Mouse (Mus musculus): ENCODE results near the gene Cox20. TPM values are rescaled to one million over a fixed set of nuclear protein-coding genes. Genes with fewer than 3 reads are reported as not detected.
A peak's percentile ranks its signal among the peaks of the same experiment; 100 is the strongest.

The Cox20 gene
- total RNA-seq, 1 experiment = 18.2 TPM

DNA sequence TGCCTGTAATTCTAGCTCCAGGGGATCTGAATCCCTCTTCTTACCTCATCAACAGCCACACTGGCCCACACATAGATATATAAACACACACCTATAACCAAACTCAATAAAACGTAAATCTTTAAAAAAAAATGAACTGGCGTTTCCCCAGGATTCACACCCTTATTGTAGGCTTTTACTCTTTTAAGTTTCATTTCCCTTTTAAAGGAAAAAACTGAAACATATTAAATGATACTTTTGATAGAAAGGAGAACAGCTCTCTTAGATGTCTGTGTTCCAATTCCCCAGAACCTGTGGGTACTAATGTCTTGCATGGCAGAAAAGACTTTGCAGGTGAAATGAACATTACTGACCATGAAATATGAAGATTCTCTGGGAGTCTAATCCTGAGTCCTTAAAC lies 31.9 kb downstream of the Cox20 start:
- Histone ChIP-seq H3K27ac (ENCODE audit: insufficient read depth, low read depth, low read length, poor library complexity, severe bottlenecking) (no peak overlapping the region), H3K36me3 (ENCODE audit: control insufficient read depth, insufficient read depth, low read length, poor library complexity, severe bottlenecking) (no peaks in the 10 kb centered on the region), H3K4me1 (ENCODE audit: control insufficient read depth in 2 of 2, insufficient read depth in 2 of 2, low read length in 2 of 2, poor library complexity in 1 of 2) (peaks cover 7 to 9% of the 10 kb centered on the region in 2 experiments), H3K9me3 (ENCODE audit: control insufficient read depth, insufficient read depth, low read depth, low read length) (no peaks in the 10 kb centered on the region), H3K4me3 (ENCODE audit: insufficient read depth in 1 of 2, low read depth in 1 of 2, low read length in 2 of 2, poor library complexity in 1 of 2, severe bottlenecking in 1 of 2) (no peak overlapping the region), H3K9ac (ENCODE audit: insufficient read depth, low read depth, low read length, poor library complexity, severe bottlenecking) (no peak overlapping the region)
- in situ Hi-C loops (cut with MboI; ENCODE audit: low sequenced_read_pairs in 2 of 2, unreplicated experiment in 2 of 2) = no loop called here
- DNase-seq (ENCODE audit: low read depth, low spot score) = no peak
- TF ChIP-seq CHD2 (IDR thresholded peaks at IDR 0.05; ENCODE audit: low read depth, low read length) (no peak), HCFC1 (IDR thresholded peaks at IDR 0.05; ENCODE audit: borderline replicate concordance, insufficient read depth, low read length) (no peak), MAFK (IDR thresholded peaks at IDR 0.05; ENCODE audit: insufficient read depth, low read depth, low read length) (no peak), ZNF384 (IDR thresholded peaks at IDR 0.05; ENCODE audit: low read depth, low read length) (no peak), ZC3H11A (IDR thresholded peaks at IDR 0.05; ENCODE audit: borderline replicate concordance, low read depth, low read length) (no peak)

DNA sequence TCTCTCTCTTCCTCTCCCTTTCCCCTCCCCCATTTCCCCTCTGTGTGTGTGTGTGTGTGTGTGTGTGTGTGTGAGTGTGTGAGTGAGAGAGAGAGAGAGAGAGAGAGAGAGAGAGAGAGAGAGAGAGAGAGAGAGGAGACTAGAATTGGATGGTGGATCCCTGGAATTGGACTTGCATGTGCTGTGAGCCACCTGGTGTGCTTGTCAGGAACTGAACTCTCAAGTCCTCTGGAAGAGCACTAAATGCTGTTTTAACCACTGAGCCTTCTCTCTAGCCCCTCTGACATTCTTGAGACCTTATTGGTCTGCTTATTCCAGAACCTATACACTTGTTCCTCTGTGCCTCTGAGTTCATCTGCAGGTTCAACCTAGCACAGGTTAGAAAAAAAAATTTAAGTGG lies 32.7 kb downstream of the Cox20 start:
- Histone ChIP-seq H3K4me3 (ENCODE audit: insufficient read depth in 1 of 2, low read depth in 1 of 2, low read length in 2 of 2, poor library complexity in 1 of 2, severe bottlenecking in 1 of 2) (no peak overlapping the region), H3K9ac (ENCODE audit: insufficient read depth, low read depth, low read length, poor library complexity, severe bottlenecking) (no peak overlapping the region), H3K4me1 (ENCODE audit: control insufficient read depth in 2 of 2, insufficient read depth in 2 of 2, low read length in 2 of 2, poor library complexity in 1 of 2) (peaks cover 7 to 10% of the 10 kb centered on the region in 2 experiments), H3K36me3 (ENCODE audit: control insufficient read depth, insufficient read depth, low read length, poor library complexity, severe bottlenecking) (no peaks in the 10 kb centered on the region), H3K27ac (ENCODE audit: insufficient read depth, low read depth, low read length, poor library complexity, severe bottlenecking) (no peak overlapping the region), H3K9me3 (ENCODE audit: control insufficient read depth, insufficient read depth, low read depth, low read length) (no peaks in the 10 kb centered on the region)
- no peak for DNase-seq (ENCODE audit: low read depth, low spot score)
- no peak for TF ChIP-seq CHD2 (IDR thresholded peaks at IDR 0.05; ENCODE audit: low read depth, low read length)
- TF ChIP-seq MAFK (IDR thresholded peaks at IDR 0.05; ENCODE audit: insufficient read depth, low read depth, low read length) = no peak
- no peak for TF ChIP-seq ZNF384 (IDR thresholded peaks at IDR 0.05; ENCODE audit: low read depth, low read length)
- TF ChIP-seq ZC3H11A (IDR thresholded peaks at IDR 0.05; ENCODE audit: borderline replicate concordance, low read depth, low read length) = no peak
- no peak for TF ChIP-seq HCFC1 (IDR thresholded peaks at IDR 0.05; ENCODE audit: borderline replicate concordance, insufficient read depth, low read length)
- in situ Hi-C loops (cut with MboI; ENCODE audit: low sequenced_read_pairs in 2 of 2, unreplicated experiment in 2 of 2) = no loop called here

DNA sequence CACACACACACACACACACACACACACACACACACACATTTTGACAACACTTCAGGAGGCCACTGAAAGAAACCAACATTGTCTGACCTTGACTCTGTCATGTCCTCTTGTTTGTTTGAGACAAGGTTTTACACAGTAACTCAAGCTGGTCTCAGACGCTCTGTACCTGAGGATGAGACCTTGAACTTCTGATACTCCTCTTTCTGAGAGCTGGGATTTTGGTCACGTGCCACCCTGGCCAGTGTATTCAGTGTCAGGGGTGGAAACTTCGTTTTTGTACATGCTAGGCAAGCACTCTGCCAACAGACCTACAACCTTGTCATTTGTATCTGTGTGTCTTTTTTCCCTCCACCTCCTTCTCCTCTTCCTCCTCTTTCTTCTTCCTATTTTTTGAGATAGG lies 35.6 kb downstream of the Cox20 start:
- H3K27ac ChIP-seq (ENCODE audit: insufficient read depth, low read depth, low read length, poor library complexity, severe bottlenecking) = no peak overlapping the region
- no peaks in the 10 kb centered on the region for H3K36me3 ChIP-seq (ENCODE audit: control insufficient read depth, insufficient read depth, low read length, poor library complexity, severe bottlenecking)
- no peak for DNase-seq (ENCODE audit: low read depth, low spot score)
- H3K9ac ChIP-seq (ENCODE audit: insufficient read depth, low read depth, low read length, poor library complexity, severe bottlenecking) = no peak overlapping the region; the same call in 1 of the 2 replicates
- TF ChIP-seq MAFK (IDR thresholded peaks at IDR 0.05; ENCODE audit: insufficient read depth, low read depth, low read length) = no peak
- TF ChIP-seq HCFC1 (IDR thresholded peaks at IDR 0.05; ENCODE audit: borderline replicate concordance, insufficient read depth, low read length) = no peak
- no peak for TF ChIP-seq ZNF384 (IDR thresholded peaks at IDR 0.05; ENCODE audit: low read depth, low read length)
- no peak for TF ChIP-seq CHD2 (IDR thresholded peaks at IDR 0.05; ENCODE audit: low read depth, low read length)
- no peak for TF ChIP-seq ZC3H11A (IDR thresholded peaks at IDR 0.05; ENCODE audit: borderline replicate concordance, low read depth, low read length)
- no peak overlapping the region for H3K4me3 ChIP-seq (ENCODE audit: insufficient read depth in 1 of 2, low read depth in 1 of 2, low read length in 2 of 2, poor library complexity in 1 of 2, severe bottlenecking in 1 of 2)
- H3K9me3 ChIP-seq (ENCODE audit: control insufficient read depth, insufficient read depth, low read depth, low read length) = no peaks in the 10 kb centered on the region
- H3K4me1 ChIP-seq (ENCODE audit: control insufficient read depth in 2 of 2, insufficient read depth in 2 of 2, low read length in 2 of 2, poor library complexity in 1 of 2) = peaks cover 4 to 20% of the 10 kb centered on the region in 2 experiments
- in situ Hi-C loops (cut with MboI; ENCODE audit: low sequenced_read_pairs in 2 of 2, unreplicated experiment in 2 of 2) = no loop called here

DNA sequence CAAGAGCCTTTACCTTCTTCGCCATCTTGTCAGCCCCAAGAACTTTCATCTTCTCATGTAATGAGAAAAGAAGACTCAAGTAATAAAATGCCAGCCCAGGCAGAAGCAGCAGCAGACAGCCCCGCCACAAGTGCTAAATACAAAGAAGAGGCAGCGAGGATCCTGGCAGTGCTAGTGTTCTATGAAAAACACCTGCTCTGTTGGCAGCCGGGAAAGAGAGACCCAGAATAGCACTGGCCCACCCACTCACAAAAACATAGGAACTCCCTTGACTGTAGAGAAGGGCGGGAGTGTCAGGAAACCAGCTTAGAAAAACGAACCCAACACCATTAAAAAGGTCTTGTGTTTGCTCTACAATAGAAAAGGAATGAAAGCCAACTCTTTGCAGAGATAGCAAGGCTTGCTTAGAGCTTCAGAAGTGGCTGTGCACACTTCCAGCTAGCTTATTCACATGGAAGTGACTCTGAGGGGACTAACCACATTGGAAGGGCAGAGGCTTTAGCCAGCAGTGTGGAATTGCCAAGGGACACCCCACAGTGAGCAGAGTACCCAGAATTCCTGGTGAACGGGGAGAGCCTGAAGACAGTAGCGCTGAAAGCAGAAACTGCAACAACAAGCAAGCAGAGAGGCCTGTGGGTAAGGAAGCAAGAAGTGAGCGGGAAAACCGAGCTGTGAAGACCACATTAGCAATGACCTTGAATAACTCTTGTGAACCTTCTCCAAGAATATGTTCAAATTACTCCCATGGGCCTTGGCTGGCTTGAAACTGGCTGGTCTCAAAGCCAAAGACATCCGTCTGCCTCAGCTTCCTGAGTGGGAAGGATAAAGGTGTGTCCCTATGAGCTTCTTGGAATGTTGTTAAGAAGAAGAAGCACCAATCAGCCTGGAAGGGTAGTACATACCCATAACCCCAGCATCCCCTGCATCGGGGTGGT lies 39.1 kb downstream of the Cox20 start:
- Histone ChIP-seq H3K36me3 (ENCODE audit: control insufficient read depth, insufficient read depth, low read length, poor library complexity, severe bottlenecking) (no peaks in the 10 kb centered on the region), H3K4me1 (ENCODE audit: control insufficient read depth in 2 of 2, insufficient read depth in 2 of 2, low read length in 2 of 2, poor library complexity in 1 of 2) (peaks cover 7 to 29% of the 10 kb centered on the region in 2 experiments), H3K9me3 (ENCODE audit: control insufficient read depth, insufficient read depth, low read depth, low read length) (no peaks in the 10 kb centered on the region), H3K4me3 (ENCODE audit: insufficient read depth in 1 of 2, low read depth in 1 of 2, low read length in 2 of 2, poor library complexity in 1 of 2, severe bottlenecking in 1 of 2) (no peak overlapping the region), H3K9ac (ENCODE audit: insufficient read depth, low read depth, low read length, poor library complexity, severe bottlenecking) (peak overlapping the region; percentile 2; the same call in 1 of the 2 replicates), H3K27ac (ENCODE audit: insufficient read depth, low read depth, low read length, poor library complexity, severe bottlenecking) (peak overlapping the region; percentile 41)
- DNase-seq (ENCODE audit: low read depth, low spot score) = peak; percentile 19
- in situ Hi-C loops (cut with MboI; ENCODE audit: low sequenced_read_pairs in 2 of 2, unreplicated experiment in 2 of 2) = no loop called here
- TF ChIP-seq CHD2 (IDR thresholded peaks at IDR 0.05; ENCODE audit: low read depth, low read length) (no peak), MAFK (IDR thresholded peaks at IDR 0.05; ENCODE audit: insufficient read depth, low read depth, low read length) (no peak), HCFC1 (IDR thresholded peaks at IDR 0.05; ENCODE audit: borderline replicate concordance, insufficient read depth, low read length) (no peak), ZNF384 (IDR thresholded peaks at IDR 0.05; ENCODE audit: low read depth, low read length) (no peak), ZC3H11A (IDR thresholded peaks at IDR 0.05; ENCODE audit: borderline replicate concordance, low read depth, low read length) (no peak)
